Mouse (Mus musculus) spleen, postnatal 4 days (tissue): ENCODE results near the gene Slc2a2.

Experiments
- DNase-seq, 2 experiments: peaks; one replicate each; pipeline ENCODE4 v3.0.0; 2022; ENCODE audit warnings: low spot score in 2 of 2

Gene Slc2a2

GRCm38 (mm10) chr3:28697797-28698196 is at the start of gene Slc2a2:
Gene Slc2a2 (plus strand): TSS chr3:28697903.
- DNase-seq, result no peak

- DNase-seq, result no peak
These were observed 45.1 kb upstream of the Slc2a2 start for GRCm38 (mm10) chr3:28652574-28652973.

- no peak for DNase-seq
These were observed 44.7 kb upstream of the Slc2a2 start for GRCm38 (mm10) chr3:28653043-28653442.

- no peak for DNase-seq
These were observed 43.0 kb upstream of the Slc2a2 start for GRCm38 (mm10) chr3:28654740-28655139.

GRCm38 (mm10) chr3:28658349-28658748 is 39.4 kb upstream of the Slc2a2 start:
- no peak for DNase-seq

- no peak for DNase-seq
These were observed 16.9 kb upstream of the Slc2a2 start for GRCm38 (mm10) chr3:28680851-28681250.

- DNase-seq, result no peak
These were observed 15.8 kb upstream of the Slc2a2 start for GRCm38 (mm10) chr3:28681866-28682265.

GRCm38 (mm10) chr3:28682411-28682810 is 15.3 kb upstream of the Slc2a2 start:
- DNase-seq, result no peak

- no peak for DNase-seq
These were observed 12.2 kb upstream of the Slc2a2 start for GRCm38 (mm10) chr3:28685510-28685909.

- no peak for DNase-seq
These were observed 2.9 kb upstream of the Slc2a2 start for GRCm38 (mm10) chr3:28694811-28695210.

GRCm38 (mm10) chr3:28695608-28696007 is 2.1 kb upstream of the Slc2a2 start:
- DNase-seq, result no peak

GRCm38 (mm10) chr3:28696162-28696561 is 1.5 kb upstream of the Slc2a2 start:
- no peak for DNase-seq

GRCm38 (mm10) chr3:28699601-28700000 is 1.9 kb downstream of the Slc2a2 start:
- DNase-seq, result no peak

GRCm38 (mm10) chr3:28705522-28706137 is 7.9 kb downstream of the Slc2a2 start:
- DNase-seq, result no peak

- no peak for DNase-seq
These were observed 9.0 kb downstream of the Slc2a2 start for GRCm38 (mm10) chr3:28706736-28707135.

GRCm38 (mm10) chr3:28709740-28710139 is 12.0 kb downstream of the Slc2a2 start:
- DNase-seq, result no peak

- no peak for DNase-seq
These were observed 16.4 kb downstream of the Slc2a2 start for GRCm38 (mm10) chr3:28713913-28714698.

- DNase-seq, result no peak
These were observed 20.8 kb downstream of the Slc2a2 start for GRCm38 (mm10) chr3:28718521-28718920.

GRCm38 (mm10) chr3:28721218-28721617 is 23.5 kb downstream of the Slc2a2 start:
- DNase-seq, result no peak

GRCm38 (mm10) chr3:28721838-28722237 is 24.1 kb downstream of the Slc2a2 start:
- no peak for DNase-seq

GRCm38 (mm10) chr3:28722531-28722930 is 24.8 kb downstream of the Slc2a2 start:
- DNase-seq, result no peak

GRCm38 (mm10) chr3:28723534-28723933 is 25.8 kb downstream of the Slc2a2 start:
- no peak for DNase-seq

- DNase-seq, result peak in 1 of 2 experiments; percentile 16
These were observed 27.5 kb downstream of the Slc2a2 start for GRCm38 (mm10) chr3:28725203-28725602.
